Mouse (Mus musculus) cerebellum, postnatal 25 days (tissue): ENCODE data around the gene Kbtbd6.
A peak's percentile ranks its signal among the peaks of the same experiment; 100 is the strongest.
"Not testable (repeated sequence)": the region's sequence is repeated elsewhere in the genome, so short reads cannot be mapped to it uniquely, and the experiment has no call there.

Source experiments
- DNase-seq, 2 experiments: peaks; one replicate each; pipeline ENCODE4 v3.0.0; 2021; ENCODE audit warnings: mixed read lengths in 2 of 2

The Kbtbd6 gene

DNA sequence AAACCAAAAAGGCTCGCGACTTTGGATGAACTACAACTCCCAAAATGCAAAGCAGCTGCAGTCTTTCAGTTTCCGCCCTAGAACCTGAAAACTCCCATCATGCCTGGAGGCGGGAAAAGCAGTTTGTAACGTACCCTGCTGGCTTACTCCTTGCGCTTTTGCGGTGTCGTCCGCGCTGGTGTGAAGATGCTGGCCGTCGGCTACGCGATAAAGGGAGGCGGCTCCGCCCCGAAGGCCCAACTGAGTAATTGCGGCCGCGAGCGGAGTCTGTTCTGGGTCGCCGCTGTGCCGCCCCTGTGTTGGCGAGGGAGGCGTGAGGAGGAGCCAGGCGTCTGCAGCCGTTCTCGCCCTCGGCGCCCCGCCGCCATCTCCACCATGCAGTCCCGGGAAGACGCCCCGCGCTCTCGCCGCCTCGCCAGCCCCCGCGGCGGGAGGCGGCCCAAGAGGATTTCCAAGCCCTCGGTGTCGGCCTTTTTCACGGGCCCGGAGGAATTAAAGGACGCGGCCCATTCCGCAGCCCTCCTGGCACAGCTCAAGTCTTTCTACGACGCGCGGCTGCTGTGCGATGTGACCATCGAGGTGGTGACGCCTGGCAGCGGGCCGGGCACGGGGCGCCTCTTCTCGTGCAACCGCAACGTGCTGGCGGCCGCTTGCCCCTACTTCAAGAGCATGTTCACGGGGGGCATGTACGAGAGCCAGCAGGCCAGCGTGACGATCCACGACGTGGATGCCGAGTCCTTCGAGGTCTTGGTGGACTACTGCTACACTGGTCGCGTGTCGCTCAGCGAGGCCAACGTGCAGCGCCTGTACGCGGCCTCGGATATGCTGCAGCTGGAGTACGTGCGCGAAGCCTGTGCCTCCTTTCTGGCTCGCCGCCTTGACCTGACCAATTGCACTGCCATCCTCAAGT lies at the start of gene Kbtbd6:
Kbtbd6 (plus strand) TSS at position 155 of the 910 bp plus-strand sequence.
- DNase-seq = peak; percentile 74 to 80

DNA sequence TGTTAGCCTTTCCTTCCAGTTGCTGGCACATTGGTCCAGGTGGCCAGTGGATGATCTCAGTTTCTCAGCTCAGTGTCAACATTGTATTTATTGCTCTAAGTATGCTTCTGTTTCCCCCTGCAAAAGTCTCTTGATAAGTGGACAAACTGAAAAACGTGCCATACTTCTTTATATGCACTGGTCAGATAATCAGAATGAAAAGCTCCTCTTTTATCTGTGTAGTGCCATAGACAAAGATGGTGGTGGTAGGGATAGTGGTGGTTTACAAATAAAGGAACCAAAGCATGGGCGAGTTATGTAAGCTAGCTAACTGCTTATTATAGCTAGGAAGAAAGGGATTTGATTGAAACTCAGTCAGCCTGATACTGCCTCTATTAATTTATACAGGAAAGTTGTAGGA lies 44.0 kb upstream of the Kbtbd6 start:
- DNase-seq = no peak

DNA sequence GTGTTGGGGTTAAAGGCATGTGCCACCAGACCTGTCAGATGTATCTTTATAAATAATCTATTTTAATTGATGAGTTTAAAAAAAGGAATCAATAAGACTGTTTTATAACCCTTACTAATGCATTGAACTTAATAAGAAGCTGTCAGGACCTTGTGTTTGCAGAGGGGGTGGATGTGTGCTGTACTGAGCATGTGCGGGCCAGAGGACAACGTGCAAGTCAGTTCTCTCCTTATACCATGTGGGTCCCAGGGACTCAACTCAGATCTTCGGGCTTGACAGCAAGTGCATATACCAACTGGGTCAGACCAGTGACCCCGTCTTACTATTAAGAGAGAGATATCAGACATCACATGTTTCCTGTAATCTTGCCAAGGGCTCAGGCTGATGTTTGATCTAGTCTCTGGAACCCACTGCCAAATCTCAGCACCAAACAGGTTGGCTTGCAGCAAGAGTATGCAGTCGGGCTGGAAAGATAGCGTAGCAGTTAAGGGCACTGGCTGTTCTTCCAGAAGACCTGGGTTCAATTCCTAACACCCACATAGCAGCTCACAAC lies 42.3 kb upstream of the Kbtbd6 start:
- DNase-seq = no peak

DNA sequence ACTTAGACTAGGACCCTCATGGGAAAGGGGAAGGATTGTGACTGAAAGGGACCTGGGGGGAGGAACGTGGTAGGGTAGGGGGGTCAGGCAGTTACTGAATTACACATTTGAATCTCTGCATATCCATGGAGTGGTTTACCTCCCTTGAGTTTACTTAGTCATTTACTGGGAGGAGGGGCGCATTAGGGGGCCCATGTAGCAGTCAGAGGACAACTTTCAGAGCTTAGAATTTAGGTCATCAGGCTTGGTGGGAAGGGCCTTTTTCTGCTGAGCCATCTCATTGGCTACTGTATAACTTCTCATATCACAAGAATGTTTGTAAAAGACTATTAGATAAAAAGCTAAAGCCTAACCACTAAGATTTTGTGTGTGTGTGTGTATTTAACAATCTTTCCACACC lies 41.0 kb upstream of the Kbtbd6 start:
- DNase-seq = no peak

DNA sequence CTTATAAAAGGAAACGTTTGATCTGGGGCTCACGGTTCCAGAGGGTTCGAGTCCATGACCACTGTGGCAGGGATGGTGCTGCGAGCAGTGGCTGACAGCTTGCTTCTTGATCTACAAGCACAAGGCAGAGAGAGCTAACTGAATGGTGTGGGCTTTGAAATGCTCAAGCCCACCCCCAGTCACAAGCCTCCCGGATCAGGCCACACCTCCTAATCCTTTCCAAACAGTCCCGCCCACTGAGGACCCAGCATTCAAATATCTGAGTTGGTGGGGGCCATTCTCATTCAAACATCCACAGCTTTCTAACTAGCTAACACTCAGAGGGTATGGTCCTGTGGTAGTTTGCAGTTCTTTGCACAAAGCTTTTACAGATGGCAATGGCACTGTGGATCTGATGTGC lies 38.5 kb upstream of the Kbtbd6 start:
- no peak for DNase-seq

DNA sequence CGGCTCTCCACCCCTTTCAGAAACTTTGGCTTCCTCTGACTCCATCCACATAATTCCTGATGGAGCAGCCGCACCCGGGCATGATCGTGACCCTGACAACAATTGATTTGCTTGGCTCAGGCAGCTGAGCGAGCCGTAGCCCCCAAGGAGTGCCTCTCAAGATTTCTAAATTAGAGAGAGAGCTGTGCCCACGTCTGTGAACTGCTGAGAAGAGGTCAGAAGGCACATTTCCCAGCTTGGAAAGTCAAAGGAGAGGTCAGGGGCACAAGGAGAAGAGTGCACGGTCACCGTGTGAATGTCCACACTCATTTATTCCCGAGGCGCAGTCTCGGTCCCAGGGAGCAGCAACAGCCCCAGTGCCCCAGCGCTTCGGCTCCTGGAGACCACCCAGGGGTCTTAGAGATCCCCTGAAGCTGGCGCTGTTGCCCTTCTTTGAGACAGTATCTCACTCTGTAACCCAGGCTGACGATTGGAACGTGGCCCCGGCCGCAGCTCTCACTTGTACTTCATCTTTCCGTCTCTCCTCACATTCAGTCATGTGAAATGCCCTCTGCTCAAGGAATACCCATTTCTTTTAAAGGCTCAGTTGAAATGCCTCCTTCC lies 31.5 kb upstream of the Kbtbd6 start:
- DNase-seq = no peak

DNA sequence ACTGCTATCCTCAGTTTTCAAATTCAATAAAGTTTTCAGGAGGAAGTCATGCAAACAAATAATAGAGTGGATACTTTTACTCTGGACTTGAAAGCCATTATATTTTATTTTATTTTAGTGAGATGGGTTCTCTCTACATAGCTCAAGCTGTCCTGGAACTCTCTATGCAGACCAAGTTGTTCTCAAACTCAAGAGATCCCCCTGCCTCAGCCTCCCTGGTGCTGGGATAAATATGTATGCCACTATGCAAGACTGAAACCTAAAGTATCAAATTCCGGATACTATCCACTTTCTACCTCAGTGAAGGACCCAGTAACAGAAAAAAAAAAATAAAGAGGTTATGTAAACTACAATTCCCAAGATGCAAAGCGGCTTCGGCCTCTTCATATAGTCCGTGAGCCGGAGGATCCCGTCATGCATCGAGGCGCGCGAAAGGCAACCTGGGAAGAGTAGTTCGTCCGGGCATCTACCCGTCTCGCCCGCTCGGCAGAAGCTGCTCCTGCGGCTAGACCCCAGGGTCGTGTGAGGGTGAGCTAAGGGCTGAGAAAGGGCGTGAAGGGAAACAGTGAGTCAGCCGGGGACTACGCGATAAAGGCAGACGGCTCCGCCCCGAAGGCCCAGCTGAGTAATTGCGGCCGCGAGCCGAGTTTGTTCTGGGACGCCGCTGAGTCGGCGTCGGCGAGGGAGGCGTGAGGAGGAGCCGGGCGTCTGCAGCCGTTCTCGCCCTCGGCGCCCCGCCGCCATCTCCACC lies 25.5 kb upstream of the Kbtbd6 start, which contains the start of gene Kbtbd7:
Kbtbd7 (plus strand) TSS at position 533 of the 751 bp plus-strand sequence.
- peak; percentile 90 to 93 for DNase-seq

DNA sequence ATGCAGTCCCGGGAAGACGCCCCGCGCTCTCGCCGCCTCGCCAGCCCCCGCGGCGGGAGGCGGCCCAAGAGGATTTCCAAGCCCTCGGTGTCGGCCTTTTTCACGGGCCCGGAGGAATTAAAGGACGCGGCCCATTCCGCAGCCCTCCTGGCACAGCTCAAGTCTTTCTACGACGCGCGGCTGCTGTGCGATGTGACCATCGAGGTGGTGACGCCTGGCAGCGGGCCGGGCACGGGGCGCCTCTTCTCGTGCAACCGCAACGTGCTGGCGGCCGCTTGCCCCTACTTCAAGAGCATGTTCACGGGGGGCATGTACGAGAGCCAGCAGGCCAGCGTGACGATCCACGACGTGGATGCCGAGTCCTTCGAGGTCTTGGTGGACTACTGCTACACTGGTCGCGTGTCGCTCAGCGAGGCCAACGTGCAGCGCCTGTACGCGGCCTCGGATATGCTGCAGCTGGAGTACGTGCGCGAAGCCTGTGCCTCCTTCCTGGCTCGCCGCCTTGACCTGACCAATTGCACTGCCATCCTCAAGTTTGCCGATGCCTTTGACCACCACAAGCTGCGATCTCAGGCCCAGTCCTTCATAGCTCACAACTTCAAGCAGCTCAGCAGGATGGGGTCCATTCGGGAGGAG lies 24.8 kb upstream of the Kbtbd6 start:
- peak in 1 of 2 experiments; percentile 22 for DNase-seq

DNA sequence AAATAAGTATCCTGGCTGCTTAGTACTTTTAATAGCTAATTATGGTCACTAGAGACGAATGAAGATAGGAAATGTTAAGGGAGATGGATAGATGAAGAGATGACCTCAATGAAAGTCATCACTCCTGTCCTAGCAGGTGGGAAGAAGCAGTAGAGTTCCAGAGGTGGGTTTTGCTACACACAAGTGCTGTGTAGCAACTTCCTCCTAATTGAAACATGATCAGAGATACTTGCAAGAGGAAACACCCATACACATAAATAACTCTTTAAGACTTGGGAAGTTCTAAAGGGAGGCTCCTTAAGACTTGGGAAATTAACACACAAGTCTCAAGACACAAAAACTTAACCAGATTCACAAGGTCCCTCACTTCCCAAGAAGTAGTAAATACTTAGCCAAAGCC lies 17.6 kb upstream of the Kbtbd6 start:
- DNase-seq = no peak

DNA sequence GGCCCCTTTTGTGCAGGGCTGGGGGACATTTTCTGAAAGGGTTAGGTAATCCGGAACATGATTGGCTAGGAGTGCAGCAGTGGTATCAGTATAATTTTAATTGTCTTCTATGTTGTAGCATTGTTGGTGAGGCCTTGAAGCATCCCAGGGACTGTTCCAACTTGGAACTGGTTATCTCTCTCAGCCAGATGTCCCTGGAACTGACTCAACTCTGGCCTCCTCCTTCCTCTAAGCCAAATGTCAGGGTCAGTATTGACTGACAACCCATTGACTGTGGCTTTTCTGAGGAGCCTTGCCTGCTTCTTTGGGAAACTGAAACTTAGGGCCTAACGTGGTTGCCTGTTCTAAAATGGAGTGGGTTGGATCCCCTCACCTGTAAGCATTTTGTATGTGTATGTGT lies 11.0 kb upstream of the Kbtbd6 start:
- no peak for DNase-seq

DNA sequence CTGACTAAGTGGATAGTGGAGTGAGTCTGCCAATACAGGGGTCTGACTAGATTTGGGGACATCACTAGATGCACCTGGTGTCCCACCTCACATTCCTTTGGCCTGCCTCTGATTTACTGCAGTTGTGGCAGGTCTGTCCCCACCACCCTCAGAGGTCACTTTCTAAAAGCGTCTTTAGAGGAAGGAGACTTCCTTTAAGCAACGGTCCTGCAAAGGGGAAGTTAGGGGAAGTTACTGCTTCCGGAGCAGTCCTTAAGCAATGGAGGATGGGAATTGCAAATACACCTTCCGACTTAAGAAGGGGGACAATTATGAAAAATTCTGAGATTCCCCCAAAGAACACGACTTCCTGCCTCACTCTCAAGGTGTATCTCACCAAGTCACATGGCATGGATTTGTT lies 10.2 kb upstream of the Kbtbd6 start:
- no peak for DNase-seq

DNA sequence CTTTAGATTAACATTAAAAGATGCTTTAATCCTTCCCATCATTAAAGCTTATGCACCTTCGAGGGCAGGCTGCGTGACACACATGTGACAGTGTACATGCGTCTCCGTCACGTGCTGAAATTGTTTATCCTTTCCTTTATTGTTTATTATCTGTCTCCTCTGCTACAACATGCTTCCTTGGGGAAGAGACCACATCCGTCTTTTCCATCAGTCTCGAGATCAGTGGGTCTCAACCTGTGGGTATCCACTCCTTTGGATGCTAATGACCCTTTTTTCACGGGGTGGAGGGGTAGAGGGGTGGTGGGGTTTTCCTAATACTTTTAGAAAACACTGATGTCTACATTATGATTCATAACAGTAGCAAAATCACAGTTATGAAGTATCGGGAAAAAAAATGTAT lies 7.0 kb upstream of the Kbtbd6 start:
- DNase-seq = no peak

DNA sequence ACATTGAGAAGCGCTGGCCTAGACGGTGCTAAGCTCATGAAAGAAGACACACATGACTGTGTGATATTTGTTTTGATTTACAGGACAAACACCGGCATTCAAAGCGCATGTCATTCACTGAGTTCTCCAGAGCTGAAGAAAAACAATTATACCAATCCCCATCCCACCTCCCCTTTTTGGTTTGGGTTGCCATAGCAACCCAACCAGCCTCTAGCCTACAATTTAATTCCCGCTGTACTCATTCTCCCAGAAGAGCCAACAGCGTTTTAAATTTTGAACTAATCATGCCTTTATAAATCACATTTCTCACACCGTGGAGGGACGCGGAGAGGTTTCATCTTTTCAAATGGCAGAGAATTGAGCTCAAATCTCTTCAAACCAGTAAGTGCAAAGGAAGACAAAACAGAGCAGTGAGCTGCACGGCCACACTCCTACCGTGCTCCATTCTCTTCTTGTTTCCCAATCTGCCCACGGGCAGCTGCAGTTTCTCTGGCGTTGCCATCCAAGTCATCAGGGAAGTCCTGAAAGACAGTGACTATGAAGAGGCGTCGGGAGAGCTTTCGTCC lies 6.5 kb upstream of the Kbtbd6 start:
- DNase-seq = no peak

DNA sequence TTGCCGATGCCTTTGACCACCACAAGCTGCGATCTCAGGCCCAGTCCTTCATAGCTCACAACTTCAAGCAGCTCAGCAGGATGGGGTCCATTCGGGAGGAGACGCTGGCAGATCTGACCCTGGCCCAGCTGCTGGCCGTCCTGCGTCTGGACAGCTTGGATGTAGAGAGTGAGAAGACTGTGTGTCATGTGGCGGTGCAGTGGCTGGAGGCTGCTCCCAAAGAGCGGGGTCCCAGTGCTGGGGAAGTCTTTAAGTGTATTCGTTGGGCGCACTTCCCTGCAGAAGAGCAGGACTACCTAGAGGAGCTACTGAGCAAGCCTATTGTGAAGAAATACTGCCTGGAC lies 928 bp downstream of the Kbtbd6 start:
- DNase-seq = not testable (repeated sequence)

DNA sequence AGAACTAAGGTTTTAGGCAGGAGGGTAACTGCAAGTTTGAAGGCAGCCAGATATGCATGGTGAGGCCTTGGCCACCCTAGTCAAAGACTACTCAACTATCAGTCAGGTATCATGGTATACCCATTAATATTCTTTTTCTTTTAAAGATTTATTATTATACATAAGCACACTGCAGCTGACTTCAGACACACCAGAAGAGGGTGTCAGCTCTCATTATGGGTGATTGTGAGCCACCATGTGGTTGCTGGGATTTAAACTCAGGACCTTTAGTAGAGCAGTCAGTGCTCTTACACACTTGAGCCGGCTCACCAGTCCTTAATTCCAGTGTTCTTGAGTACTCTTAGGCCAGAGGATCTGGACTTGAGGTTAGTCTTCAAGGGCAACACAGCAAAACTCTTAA lies 8.8 kb downstream of the Kbtbd6 start:
- no peak for DNase-seq

DNA sequence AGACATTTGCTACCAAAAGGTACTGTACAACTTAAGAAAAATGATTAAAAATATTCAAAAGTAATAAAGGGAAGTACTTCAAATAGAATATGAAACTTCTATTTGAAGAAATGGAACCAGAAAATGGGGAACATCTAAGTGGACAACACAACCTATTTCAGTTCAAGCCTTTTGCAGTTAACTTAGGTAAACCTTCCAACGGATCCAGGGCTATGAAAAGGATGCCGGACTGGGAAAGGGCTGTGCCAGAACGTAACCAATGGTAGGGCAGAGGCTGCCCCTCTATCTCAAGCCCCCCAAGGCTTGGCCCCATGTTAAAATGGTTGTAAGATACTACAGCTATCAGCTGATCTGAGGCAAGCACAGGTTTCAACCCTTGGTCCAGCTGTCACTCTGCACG lies 9.4 kb downstream of the Kbtbd6 start:
- no peak for DNase-seq

DNA sequence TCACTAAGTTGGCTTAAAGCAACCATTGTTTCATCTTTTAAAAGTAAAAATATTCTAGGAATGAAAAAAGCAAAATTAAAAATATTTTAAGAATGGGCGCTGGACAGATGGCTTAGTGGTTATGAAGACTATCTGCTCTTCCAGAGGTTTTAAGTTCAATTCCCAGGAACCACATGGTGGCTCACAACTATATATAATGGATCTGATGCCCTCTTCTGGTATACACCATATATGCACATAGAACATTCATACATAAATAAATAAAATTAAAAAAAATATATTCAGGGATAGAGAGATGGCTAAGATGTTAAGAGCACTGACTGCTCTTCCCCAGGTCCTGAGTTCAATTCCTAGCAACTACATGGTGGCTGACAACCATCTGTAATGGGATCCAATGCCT lies 14.0 kb downstream of the Kbtbd6 start:
- no peak for DNase-seq

DNA sequence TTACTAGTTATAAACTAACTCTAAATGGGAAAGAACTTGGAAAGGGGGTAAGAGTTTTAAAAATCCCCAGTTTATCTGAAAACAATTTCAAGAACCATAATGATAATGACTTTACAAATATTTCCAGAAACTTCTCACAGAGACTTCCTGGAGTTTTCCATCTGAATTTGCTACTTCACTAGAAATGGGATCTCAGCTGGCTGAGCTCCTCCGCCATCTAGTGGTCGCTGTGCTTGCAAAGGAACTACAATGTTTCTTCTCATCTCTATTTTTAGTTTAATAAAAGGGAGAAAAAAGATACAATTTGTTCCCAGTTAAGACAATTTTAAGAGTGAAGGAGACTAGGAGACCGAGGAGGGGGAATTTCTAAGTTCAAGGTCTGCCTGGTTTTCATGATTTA lies 16.0 kb downstream of the Kbtbd6 start:
- peak; percentile 41 to 74 for DNase-seq

DNA sequence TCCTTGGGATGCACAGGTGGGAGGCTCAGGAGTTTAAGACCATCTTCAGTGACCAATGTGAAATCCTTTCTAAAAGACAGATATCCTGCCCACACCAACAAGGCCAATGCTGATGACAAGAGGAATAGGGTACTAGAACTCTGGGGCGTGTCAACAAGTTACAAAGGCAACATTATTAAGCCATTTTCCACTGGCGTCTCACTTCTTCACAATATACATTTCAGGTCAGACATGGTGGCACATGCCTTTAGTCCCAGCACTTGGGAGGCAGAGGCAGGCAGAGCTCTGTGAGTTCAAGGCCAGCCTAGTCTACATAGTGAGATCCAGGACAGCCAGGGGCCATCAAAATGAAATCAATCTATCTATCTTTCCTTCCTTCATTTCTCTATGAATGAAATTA lies 21.7 kb downstream of the Kbtbd6 start:
- DNase-seq = no peak

DNA sequence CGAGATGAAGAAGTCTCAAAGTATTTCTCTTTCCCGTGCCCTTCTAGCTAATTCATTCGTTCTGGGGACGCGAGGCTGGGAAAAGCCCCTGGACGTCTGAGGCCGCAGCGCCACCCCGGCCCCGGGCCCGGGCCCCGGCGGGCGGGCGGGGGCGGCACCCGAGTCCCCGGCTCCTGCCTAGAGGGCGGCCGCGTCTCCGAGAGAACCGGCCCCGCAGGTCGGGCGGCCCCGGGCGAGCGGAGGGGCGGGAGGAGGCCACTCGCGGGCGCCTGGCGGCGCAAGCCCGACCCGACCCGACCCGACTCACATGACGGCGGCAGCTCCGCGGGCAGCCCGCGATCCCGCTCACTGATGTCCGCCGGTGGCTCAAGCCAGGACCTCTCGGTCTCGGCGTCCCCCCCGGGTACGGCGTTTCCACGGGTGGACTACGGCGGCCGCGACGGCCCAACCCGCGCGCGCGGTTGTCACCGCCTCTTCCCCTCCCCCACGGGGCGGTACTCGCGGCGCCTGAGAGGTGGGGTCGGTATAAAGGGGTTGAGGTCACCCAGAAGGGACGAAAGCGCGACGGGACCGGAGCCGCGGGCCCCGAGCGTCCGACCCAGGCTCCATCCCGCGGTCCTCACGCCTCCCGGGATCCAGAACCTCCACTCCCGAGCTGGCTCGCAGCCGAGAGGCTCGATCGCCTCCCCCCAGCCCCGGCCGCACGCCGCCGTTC lies 29.1 kb downstream of the Kbtbd6 start, which contains the start of gene Elf1:
Elf1 (plus strand) TSS at position 571 of the 715 bp plus-strand sequence.
- DNase-seq = peak; percentile 99

DNA sequence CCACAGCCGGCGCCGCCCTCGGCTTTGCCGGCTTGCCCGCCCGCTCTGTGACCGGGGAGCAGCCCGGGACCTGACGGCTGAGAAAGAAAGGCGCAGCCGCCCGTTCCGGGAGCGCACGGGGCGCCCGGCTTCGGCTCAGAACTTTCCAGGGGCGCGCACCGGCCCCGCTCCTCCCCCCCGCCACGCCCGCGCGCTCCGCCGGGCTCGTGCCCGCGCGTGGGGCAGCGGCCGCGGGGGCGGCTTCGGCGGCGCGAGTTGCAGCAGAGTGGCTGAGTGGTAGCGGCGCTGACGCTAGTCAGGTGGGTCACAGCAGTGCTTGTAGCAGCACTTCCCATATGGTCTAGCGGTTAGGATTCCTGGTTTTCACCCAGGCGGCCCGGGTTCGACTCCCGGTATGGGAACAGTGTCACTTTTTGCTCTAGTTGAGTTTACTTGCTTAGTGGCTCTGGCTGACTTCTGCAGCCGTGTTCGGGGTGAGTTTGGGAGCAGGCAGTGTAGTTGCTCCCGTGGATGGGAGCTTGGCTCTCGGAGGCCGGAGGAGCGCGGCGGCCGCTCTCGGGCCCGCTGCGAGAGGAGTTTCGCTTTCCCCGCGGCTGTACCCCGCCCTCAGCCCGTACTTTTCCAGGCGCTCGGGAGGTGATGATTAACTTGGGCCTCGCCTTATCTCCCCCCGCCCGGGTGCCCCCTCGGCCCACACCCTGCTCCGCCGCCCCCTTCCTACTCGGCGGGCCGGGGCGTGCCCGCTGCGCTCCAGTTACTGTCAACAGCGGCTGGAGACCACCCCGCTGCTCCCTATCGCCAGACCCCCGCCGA lies 29.9 kb downstream of the Kbtbd6 start, which contains the start of gene Wbp4:
Wbp4 (minus strand) TSS at position 182 of the 813 bp plus-strand sequence.
- DNase-seq = peak; percentile 98 to 99
